Mouse (Mus musculus): Measurements from ENCODE around the gene Bcdin3d. TPM values are rescaled to one million over a fixed set of nuclear protein-coding genes. Genes with fewer than 3 reads are reported as not detected.

Gene Bcdin3d
- total RNA-seq, 1 experiment: 36.1 TPM

DNA sequence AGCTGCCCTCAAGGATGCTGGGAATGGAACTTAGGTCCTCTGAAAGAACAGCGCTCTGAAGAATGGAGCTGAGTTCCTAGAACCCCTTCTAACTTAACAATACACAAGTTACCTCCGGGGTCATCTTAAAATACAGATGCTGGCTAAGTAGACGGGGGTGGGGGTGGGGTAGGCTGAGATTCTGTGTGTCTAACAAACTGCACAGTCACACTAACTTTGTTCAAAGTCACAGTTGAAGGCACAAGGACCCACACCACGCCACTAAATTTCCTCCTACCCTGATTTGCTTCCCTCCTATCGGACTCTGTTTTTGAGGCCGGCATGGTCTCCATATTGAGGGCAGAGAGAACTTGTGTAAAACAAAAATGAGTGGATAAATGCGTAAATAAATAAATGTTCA is 1.6 kb downstream of the Bcdin3d start:
- Histone ChIP-seq H3K36me3 (ENCODE audit: control insufficient read depth, insufficient read depth, low read length, poor library complexity, severe bottlenecking) (no peaks in the 10 kb centered on the region), H3K27ac (ENCODE audit: insufficient read depth, low read depth, low read length, poor library complexity, severe bottlenecking) (peak overlapping the region; percentile 92; the same call in 1 of the 2 replicates), H3K9me3 (ENCODE audit: control insufficient read depth, insufficient read depth, low read depth, low read length) (no peaks in the 10 kb centered on the region), H3K9ac (ENCODE audit: insufficient read depth, low read depth, low read length, poor library complexity, severe bottlenecking) (peak overlapping the region; percentile 64; the same call in 1 of the 2 replicates), H3K4me3 (ENCODE audit: insufficient read depth in 1 of 2, low read depth in 1 of 2, low read length in 2 of 2, poor library complexity in 1 of 2, severe bottlenecking in 1 of 2) (peak overlapping the region; percentile 91 to 95; a peak in 3 of 4 replicates), H3K4me1 (ENCODE audit: control insufficient read depth in 2 of 2, insufficient read depth in 2 of 2, low read length in 2 of 2, poor library complexity in 1 of 2) (peaks cover 3 to 9% of the 10 kb centered on the region in 2 experiments)
- in situ Hi-C loops (cut with MboI; ENCODE audit: low sequenced_read_pairs in 2 of 2, unreplicated experiment in 2 of 2): no loop called here
- DNase-seq (ENCODE audit: low read depth, low spot score): no peak
- TF ChIP-seq MAFK (IDR thresholded peaks at IDR 0.05; ENCODE audit: insufficient read depth, low read depth, low read length) (no peak), HCFC1 (IDR thresholded peaks at IDR 0.05; ENCODE audit: borderline replicate concordance, insufficient read depth, low read length) (no peak), CHD2 (IDR thresholded peaks at IDR 0.05; ENCODE audit: low read depth, low read length) (no peak), ZC3H11A (IDR thresholded peaks at IDR 0.05; ENCODE audit: borderline replicate concordance, low read depth, low read length) (no peak), ZNF384 (IDR thresholded peaks at IDR 0.05; ENCODE audit: low read depth, low read length) (no peak)

DNA sequence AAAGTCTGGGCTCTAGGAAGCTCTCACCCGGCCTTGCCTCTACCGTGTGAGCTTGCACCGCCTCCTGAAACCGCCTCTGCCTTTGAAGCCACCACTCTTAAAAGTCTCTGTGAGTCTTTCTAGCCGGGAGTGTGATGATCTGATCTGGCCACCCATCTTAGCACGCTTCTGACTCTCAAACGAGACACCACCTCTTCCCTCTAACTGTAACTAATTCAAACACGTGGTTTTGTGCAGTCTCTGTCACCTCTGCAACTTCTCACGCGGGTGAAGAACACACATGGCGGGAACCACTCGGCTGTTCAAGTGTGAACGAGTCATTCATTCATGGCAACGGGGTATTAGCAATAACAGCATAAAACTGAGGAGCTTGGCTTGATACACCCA is 2.9 kb downstream of the Bcdin3d start:
- no peak for DNase-seq (ENCODE audit: low read depth, low spot score)
- Histone ChIP-seq H3K9me3 (ENCODE audit: control insufficient read depth, insufficient read depth, low read depth, low read length) (no peaks in the 10 kb centered on the region), H3K27ac (ENCODE audit: insufficient read depth, low read depth, low read length, poor library complexity, severe bottlenecking) (peak overlapping the region; percentile 3; the same call in 1 of the 2 replicates), H3K9ac (ENCODE audit: insufficient read depth, low read depth, low read length, poor library complexity, severe bottlenecking) (peak overlapping the region; percentile 46; the same call in 1 of the 2 replicates), H3K4me3 (ENCODE audit: insufficient read depth in 1 of 2, low read depth in 1 of 2, low read length in 2 of 2, poor library complexity in 1 of 2, severe bottlenecking in 1 of 2) (peak overlapping the region in 1 of 2 experiments; percentile 8; a peak in 1 of 4 replicates), H3K36me3 (ENCODE audit: control insufficient read depth, insufficient read depth, low read length, poor library complexity, severe bottlenecking) (no peaks in the 10 kb centered on the region), H3K4me1 (ENCODE audit: control insufficient read depth in 2 of 2, insufficient read depth in 2 of 2, low read length in 2 of 2, poor library complexity in 1 of 2) (peaks cover 3 to 10% of the 10 kb centered on the region in 2 experiments)
- in situ Hi-C loops (cut with MboI; ENCODE audit: low sequenced_read_pairs in 2 of 2, unreplicated experiment in 2 of 2): no loop called here
- no peak for TF ChIP-seq HCFC1 (IDR thresholded peaks at IDR 0.05; ENCODE audit: borderline replicate concordance, insufficient read depth, low read length)
- no peak for TF ChIP-seq ZNF384 (IDR thresholded peaks at IDR 0.05; ENCODE audit: low read depth, low read length)
- TF ChIP-seq MAFK (IDR thresholded peaks at IDR 0.05; ENCODE audit: insufficient read depth, low read depth, low read length): no peak
- TF ChIP-seq CHD2 (IDR thresholded peaks at IDR 0.05; ENCODE audit: low read depth, low read length): no peak
- no peak for TF ChIP-seq ZC3H11A (IDR thresholded peaks at IDR 0.05; ENCODE audit: borderline replicate concordance, low read depth, low read length)

- peak overlapping the region; percentile 19; the same call in 1 of the 2 replicates for H3K27ac ChIP-seq (ENCODE audit: insufficient read depth, low read depth, low read length, poor library complexity, severe bottlenecking)
- DNase-seq (ENCODE audit: low read depth, low spot score): no peak
- no peaks in the 10 kb centered on the region for H3K36me3 ChIP-seq (ENCODE audit: control insufficient read depth, insufficient read depth, low read length, poor library complexity, severe bottlenecking)
- TF ChIP-seq ZNF384 (IDR thresholded peaks at IDR 0.05; ENCODE audit: low read depth, low read length) (peak; percentile 89), CHD2 (IDR thresholded peaks at IDR 0.05; ENCODE audit: low read depth, low read length) (no peak)
- peak overlapping the region; percentile 29 to 34; a peak in 3 of 4 replicates for H3K4me3 ChIP-seq (ENCODE audit: insufficient read depth in 1 of 2, low read depth in 1 of 2, low read length in 2 of 2, poor library complexity in 1 of 2, severe bottlenecking in 1 of 2)
- H3K9me3 ChIP-seq (ENCODE audit: control insufficient read depth, insufficient read depth, low read depth, low read length): no peaks in the 10 kb centered on the region
- peaks cover 3 to 10% of the 10 kb centered on the region in 2 experiments for H3K4me1 ChIP-seq (ENCODE audit: control insufficient read depth in 2 of 2, insufficient read depth in 2 of 2, low read length in 2 of 2, poor library complexity in 1 of 2)
- in situ Hi-C loops (cut with MboI; ENCODE audit: low sequenced_read_pairs in 2 of 2, unreplicated experiment in 2 of 2): no loop called here
- peak overlapping the region; percentile 49 for H3K9ac ChIP-seq (ENCODE audit: insufficient read depth, low read depth, low read length, poor library complexity, severe bottlenecking)
Measured at GRCm38 (mm10) chr15:99470971-99471676, 3.4 kb downstream of the Bcdin3d start.

GRCm38 (mm10) chr15:99470224-99470761 is 4.2 kb downstream of the Bcdin3d start:
- Histone ChIP-seq H3K4me3 (ENCODE audit: insufficient read depth in 1 of 2, low read depth in 1 of 2, low read length in 2 of 2, poor library complexity in 1 of 2, severe bottlenecking in 1 of 2) (peak overlapping the region; percentile 29 to 34), H3K27ac (ENCODE audit: insufficient read depth, low read depth, low read length, poor library complexity, severe bottlenecking) (peak overlapping the region; percentile 19; the same call in 1 of the 2 replicates), H3K4me1 (ENCODE audit: control insufficient read depth in 2 of 2, insufficient read depth in 2 of 2, low read length in 2 of 2, poor library complexity in 1 of 2) (peaks cover 6 to 8% of the 10 kb centered on the region in 2 experiments), H3K9ac (ENCODE audit: insufficient read depth, low read depth, low read length, poor library complexity, severe bottlenecking) (peak overlapping the region; percentile 49), H3K36me3 (ENCODE audit: control insufficient read depth, insufficient read depth, low read length, poor library complexity, severe bottlenecking) (no peaks in the 10 kb centered on the region), H3K9me3 (ENCODE audit: control insufficient read depth, insufficient read depth, low read depth, low read length) (no peaks in the 10 kb centered on the region)
- no peak for TF ChIP-seq ZC3H11A (IDR thresholded peaks at IDR 0.05; ENCODE audit: borderline replicate concordance, low read depth, low read length)
- no peak for TF ChIP-seq CHD2 (IDR thresholded peaks at IDR 0.05; ENCODE audit: low read depth, low read length)
- TF ChIP-seq HCFC1 (IDR thresholded peaks at IDR 0.05; ENCODE audit: borderline replicate concordance, insufficient read depth, low read length): no peak
- TF ChIP-seq MAFK (IDR thresholded peaks at IDR 0.05; ENCODE audit: insufficient read depth, low read depth, low read length): no peak
- TF ChIP-seq ZNF384 (IDR thresholded peaks at IDR 0.05; ENCODE audit: low read depth, low read length): no peak
- DNase-seq (ENCODE audit: low read depth, low spot score): no peak
- in situ Hi-C loops (cut with MboI; ENCODE audit: low sequenced_read_pairs in 2 of 2, unreplicated experiment in 2 of 2): no loop called here
